Mouse (Mus musculus): ENCODE data around the gene Otulinl.

GRCm38 (mm10) chr15:27646665-27647064, 34.7 kb downstream of the Otulinl start:
- TF ChIP-seq EP300 (IDR thresholded peaks at IDR 0.05) (no peak), CTCF (IDR thresholded peaks at IDR 0.05) (no peak)
